Mouse (Mus musculus): ENCODE measurements around the gene Dynlt1f. TPM values are rescaled to one million over a fixed set of nuclear protein-coding genes. Genes with fewer than 3 reads are reported as not detected.
"Not testable (repeated sequence)": the region's sequence is repeated elsewhere in the genome, so short reads cannot be mapped to it uniquely, and the experiment has no call there.

Gene Dynlt1f
- polyA plus RNA-seq, 1 experiment from 2014 or later, result 105 TPM

DNA sequence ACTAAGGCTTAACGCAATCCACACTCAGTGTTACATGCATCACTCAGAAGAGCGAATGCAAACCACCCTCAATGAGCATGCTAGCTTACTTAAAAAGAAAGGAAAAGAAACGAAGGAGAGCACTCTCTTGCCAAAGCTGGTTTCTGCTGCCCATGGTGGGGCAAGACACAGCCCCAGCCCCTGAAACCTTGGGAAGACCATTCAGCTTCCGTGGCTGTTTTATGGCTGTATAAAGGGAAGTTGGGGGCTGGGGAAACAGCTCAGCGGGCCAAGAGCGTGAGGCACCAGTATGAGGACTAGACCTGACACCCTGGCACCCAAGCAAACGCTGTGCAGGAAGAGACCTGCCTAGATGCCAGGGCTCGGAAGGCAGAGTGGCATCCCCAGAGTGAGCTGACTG, 17.3 kb downstream of the Dynlt1f start:
- WGBS (ENCODE audit: insufficient replicate concordance), result 66% methylated on average over 8 of the region's 8 CpGs
- not testable (repeated sequence) for ATAC-seq

DNA sequence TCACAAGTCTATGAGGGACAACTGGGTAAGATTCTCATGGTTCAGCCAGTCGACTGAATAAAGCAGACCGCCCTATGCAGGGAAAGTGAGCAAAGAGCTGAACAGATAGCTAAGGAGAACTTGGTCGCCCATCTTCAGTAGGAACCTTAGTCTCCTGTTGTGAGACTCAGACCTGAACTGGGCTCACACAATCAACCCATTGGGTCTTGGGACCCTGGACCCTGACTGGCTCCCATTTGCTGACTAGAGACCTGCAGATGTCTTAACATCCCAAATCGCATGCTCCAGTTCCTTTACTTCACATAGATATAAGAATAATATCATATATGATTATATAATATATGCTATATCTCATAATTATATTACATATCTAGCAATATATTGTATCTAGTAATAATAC, 18.3 kb downstream of the Dynlt1f start:
- H3K4me1 ChIP-seq; H3K36me3 ChIP-seq; H3K4me2 ChIP-seq; H3K4me3 ChIP-seq; H3K9ac ChIP-seq; ATAC-seq; H3K9me3 ChIP-seq (replicated peaks); H3K27me3 ChIP-seq (replicated peaks); H3K27ac ChIP-seq: not testable (repeated sequence)
- 75% methylated on average over 4 of the region's 4 CpGs for WGBS (ENCODE audit: insufficient replicate concordance)

More for the DNA sequence above, 17.3 kb downstream of the Dynlt1f start:
- H3K27me3 ChIP-seq (replicated peaks); H3K27ac ChIP-seq; H3K4me3 ChIP-seq; H3K9me3 ChIP-seq (replicated peaks); H3K36me3 ChIP-seq; H3K4me1 ChIP-seq; H3K9ac ChIP-seq; H3K4me2 ChIP-seq: not testable (repeated sequence)

DNA sequence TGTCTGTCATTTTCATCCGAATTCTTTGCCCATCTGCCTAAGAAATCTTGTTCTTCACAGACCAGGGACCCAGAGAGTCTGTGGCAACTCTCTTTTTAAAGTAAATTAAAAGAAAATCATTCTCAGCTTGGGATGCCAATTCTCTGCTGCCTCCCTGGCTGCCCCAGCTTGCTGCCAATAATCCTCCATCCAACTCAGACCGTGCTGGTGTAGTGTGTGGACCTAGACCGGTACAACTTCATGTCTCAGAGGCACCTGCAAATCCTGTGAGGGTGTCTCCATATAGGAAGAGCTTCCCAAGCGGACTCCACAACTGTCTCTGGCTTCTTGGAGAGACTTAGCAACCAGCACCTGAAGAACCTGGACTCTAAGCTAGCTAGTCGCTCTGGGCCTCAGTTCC, 18.8 kb downstream of the Dynlt1f start:
- ATAC-seq, result no peak
- no peak overlapping the region for H3K27ac ChIP-seq
- H3K27me3 ChIP-seq (replicated peaks), result no peaks in the 10 kb centered on the region
- no peaks in the 10 kb centered on the region for H3K4me1 ChIP-seq
- WGBS (ENCODE audit: insufficient replicate concordance), result 66% methylated on average over 5 of the region's 5 CpGs
- no peaks in the 10 kb centered on the region for H3K36me3 ChIP-seq
- H3K4me3 ChIP-seq, result no peak overlapping the region
- no peak overlapping the region for H3K4me2 ChIP-seq
- H3K9ac ChIP-seq, result no peak overlapping the region
- no peaks in the 10 kb centered on the region for H3K9me3 ChIP-seq (replicated peaks)

DNA sequence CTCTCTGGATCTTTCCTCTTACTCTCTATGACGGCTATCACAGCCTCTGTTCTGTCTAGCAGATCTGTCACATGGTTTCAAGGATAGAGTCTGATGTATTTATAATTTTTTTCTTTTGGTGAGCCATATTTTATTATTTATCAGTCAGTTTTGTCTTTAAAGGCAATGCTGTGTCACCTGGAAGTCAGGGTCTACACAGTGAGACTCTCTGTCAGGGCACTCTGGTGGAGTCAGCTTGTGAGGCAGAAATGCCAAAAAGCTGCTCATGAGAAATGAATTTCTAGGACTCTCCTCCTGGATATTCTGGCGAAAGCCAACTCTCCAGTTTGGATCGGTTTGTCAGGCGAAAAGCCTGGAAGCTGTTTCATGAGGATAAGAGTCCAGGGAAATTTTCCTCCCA, 19.9 kb downstream of the Dynlt1f start:
- H3K9ac ChIP-seq; H3K27ac ChIP-seq; H3K4me2 ChIP-seq; H3K36me3 ChIP-seq; ATAC-seq; H3K4me3 ChIP-seq; H3K4me1 ChIP-seq; H3K27me3 ChIP-seq (replicated peaks); H3K9me3 ChIP-seq (replicated peaks): not testable (repeated sequence)
- 69% methylated on average over 2 of the region's 4 CpGs for WGBS (ENCODE audit: insufficient replicate concordance)

DNA sequence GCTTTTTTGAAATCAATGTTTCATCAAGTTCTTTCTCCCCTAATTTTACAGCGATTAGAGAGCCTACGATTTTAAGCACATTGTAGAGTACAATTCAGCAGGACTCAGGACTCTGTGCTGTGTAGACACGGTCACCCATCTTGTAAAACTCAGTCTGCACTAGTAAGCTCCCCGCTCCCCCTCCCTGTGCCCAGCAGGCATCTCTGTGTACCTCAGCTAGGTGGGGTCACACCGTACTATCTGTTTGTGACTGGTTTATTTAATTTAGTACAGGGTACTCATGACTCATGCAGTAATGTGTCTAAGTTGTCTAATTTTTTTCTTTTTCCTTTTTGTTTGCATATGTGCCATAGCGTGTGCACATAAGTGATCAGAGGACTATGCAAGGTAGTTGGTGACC, 22.9 kb downstream of the Dynlt1f start:
- not testable (repeated sequence) for H3K9ac ChIP-seq; H3K9me3 ChIP-seq (replicated peaks); H3K4me1 ChIP-seq; ATAC-seq; H3K4me2 ChIP-seq; H3K27ac ChIP-seq; H3K4me3 ChIP-seq; H3K36me3 ChIP-seq; H3K27me3 ChIP-seq (replicated peaks)
- 84% methylated on average over 6 of the region's 6 CpGs for WGBS (ENCODE audit: insufficient replicate concordance)

- H3K27me3 ChIP-seq (replicated peaks); H3K36me3 ChIP-seq; H3K4me1 ChIP-seq; H3K4me3 ChIP-seq; H3K4me2 ChIP-seq; H3K9me3 ChIP-seq (replicated peaks); ATAC-seq; H3K27ac ChIP-seq; H3K9ac ChIP-seq: not testable (repeated sequence)
- WGBS (ENCODE audit: insufficient replicate concordance), result 79% methylated on average over 4 of the region's 4 CpGs
Observed at GRCm38 (mm10) chr17:6630398-6630797, 25.3 kb downstream of the Dynlt1f start.

GRCm38 (mm10) chr17:6624926-6625558, 30.7 kb downstream of the Dynlt1f start:
- H3K27ac ChIP-seq; H3K4me1 ChIP-seq; H3K4me3 ChIP-seq; H3K9me3 ChIP-seq (replicated peaks); H3K9ac ChIP-seq; H3K4me2 ChIP-seq; H3K27me3 ChIP-seq (replicated peaks); H3K36me3 ChIP-seq; ATAC-seq: not testable (repeated sequence)
- whole genome bisulfite sequencing (ENCODE audit: insufficient replicate concordance), result 46% methylated on average over 1 of the region's 6 CpGs

GRCm38 (mm10) chr17:6621976-6622375, 33.7 kb downstream of the Dynlt1f start:
- H3K4me1 ChIP-seq; H3K9me3 ChIP-seq (replicated peaks); H3K9ac ChIP-seq; H3K4me3 ChIP-seq; ATAC-seq; H3K36me3 ChIP-seq; H3K27ac ChIP-seq; H3K4me2 ChIP-seq; H3K27me3 ChIP-seq (replicated peaks): not testable (repeated sequence)
- WGBS (ENCODE audit: insufficient replicate concordance), result 76% methylated on average over 11 of the region's 12 CpGs

DNA sequence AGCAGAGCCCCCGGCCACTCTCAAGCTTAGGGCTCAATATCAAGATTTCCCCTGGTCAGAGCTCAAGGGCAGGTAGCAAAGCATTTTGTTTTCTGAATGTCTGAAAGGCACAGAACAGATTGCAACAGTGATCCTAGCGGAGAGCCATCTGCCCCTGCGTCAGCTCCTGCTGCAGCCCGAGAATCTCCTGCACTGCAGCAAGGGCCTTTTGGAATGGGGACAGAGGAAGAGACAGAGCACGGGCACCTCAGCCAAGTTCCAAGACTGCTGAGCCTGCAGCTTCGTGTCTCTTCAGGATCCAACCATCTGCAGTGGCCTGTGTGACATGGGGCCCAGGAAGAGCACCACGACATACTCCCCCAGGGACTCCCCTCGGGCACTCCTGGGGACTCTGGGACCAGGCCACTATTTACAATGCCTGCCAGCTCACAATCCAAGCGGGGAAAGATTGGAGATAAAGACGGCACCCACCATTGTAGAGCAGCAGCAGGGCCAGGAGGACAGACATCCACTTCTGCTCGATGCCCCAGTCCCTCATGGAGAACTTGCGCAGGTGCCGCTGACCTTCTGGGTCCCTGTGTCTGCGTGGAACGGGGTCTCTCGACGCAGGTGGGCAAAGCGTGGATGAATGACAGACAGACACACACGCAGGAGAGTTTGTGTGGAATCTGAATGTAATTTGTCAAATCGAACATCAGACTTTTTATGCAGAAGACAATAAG, 34.8 kb downstream of the Dynlt1f start:
- not testable (repeated sequence) for H3K4me1 ChIP-seq; H3K9me3 ChIP-seq (replicated peaks); H3K36me3 ChIP-seq; H3K27me3 ChIP-seq (replicated peaks); H3K4me3 ChIP-seq; H3K9ac ChIP-seq; H3K4me2 ChIP-seq; ATAC-seq; H3K27ac ChIP-seq
- WGBS (ENCODE audit: insufficient replicate concordance), result 73% methylated on average over 18 of the region's 20 CpGs

- not testable (repeated sequence) for H3K36me3 ChIP-seq; H3K27ac ChIP-seq; ATAC-seq; H3K27me3 ChIP-seq (replicated peaks); H3K9ac ChIP-seq; H3K4me2 ChIP-seq; H3K4me3 ChIP-seq; H3K9me3 ChIP-seq (replicated peaks); H3K4me1 ChIP-seq
- WGBS (ENCODE audit: insufficient replicate concordance), result 60% methylated on average over 5 of the region's 6 CpGs
Observed at GRCm38 (mm10) chr17:6620035-6620434, 35.7 kb downstream of the Dynlt1f start.

DNA sequence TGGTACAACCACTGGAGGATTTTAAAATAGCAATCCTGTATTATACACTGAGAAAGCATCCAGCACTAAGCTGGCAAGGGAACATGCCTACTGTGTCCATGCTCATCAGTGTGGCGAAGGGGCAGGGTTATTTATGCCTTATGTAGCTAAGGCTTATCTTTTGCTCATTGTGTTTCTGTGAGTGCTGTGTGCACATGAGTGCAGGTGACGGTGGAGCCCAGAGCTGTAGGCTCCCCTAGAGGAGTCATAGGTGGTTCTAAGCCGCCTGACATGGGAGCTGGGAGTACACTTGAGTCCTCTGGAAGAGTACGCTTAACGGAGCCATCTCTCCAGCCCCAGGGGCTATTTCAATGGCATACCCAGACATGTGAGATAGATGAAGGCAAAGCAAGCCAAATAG, 36.4 kb downstream of the Dynlt1f start:
- not testable (repeated sequence) for H3K36me3 ChIP-seq; H3K9me3 ChIP-seq (replicated peaks); H3K4me1 ChIP-seq; H3K9ac ChIP-seq; H3K4me2 ChIP-seq; H3K4me3 ChIP-seq; ATAC-seq; H3K27me3 ChIP-seq (replicated peaks); H3K27ac ChIP-seq
- WGBS (ENCODE audit: insufficient replicate concordance), result 68% methylated on average over 5 of the region's 5 CpGs

- not testable (repeated sequence) for H3K9me3 ChIP-seq (replicated peaks); H3K9ac ChIP-seq; H3K4me2 ChIP-seq; H3K4me3 ChIP-seq; H3K27me3 ChIP-seq (replicated peaks); H3K27ac ChIP-seq; H3K4me1 ChIP-seq; H3K36me3 ChIP-seq
- WGBS (ENCODE audit: insufficient replicate concordance), result 52% methylated on average over 8 of the region's 13 CpGs
- ATAC-seq, result peak; percentile 63
Observed at GRCm38 (mm10) chr17:6617689-6618400, 37.9 kb downstream of the Dynlt1f start.
